Mouse (Mus musculus): ENCODE data around the gene Gipc2.

GRCm38 (mm10) chr3:152149449-152149848, 16.6 kb downstream of the Gipc2 start:
- TF ChIP-seq CTCF (IDR thresholded peaks at IDR 0.05; ENCODE audit: low read depth, low read length) (no peak), POLR2A (IDR thresholded peaks at IDR 0.05; ENCODE audit: insufficient read depth, low read length) (no peak)
